Mouse (Mus musculus) hindbrain, embryonic 12.5 days (tissue): ENCODE measurements at regions not wholly inside any gene's neighbourhood (a gene's known extent, or its start where the extent isn't known, plus 50 kb on each side); places are given as distances from the start of the nearest gene placed in this dataset.

Experiments used
- ATAC-seq: fragments of 200-750 bp; cut with Nextera tagmentation; 2 replicates; pipeline ENCODE4 v1.8.0; 2017; ENCODE audit warnings: moderate TSS enrichment; ENCODE audit not compliant: low FRiP score
- H3K27ac ChIP-seq: fragments of 300-500 bp; sonication (generic); 2 replicates; pipeline ENCODE4 v1.5.1; 2016; ENCODE audit warnings: mild to moderate bottlenecking
- H3K27me3 ChIP-seq: fragments of 300-500 bp; sonication (generic); 2 replicates; pipeline ENCODE4 v1.6.1; 2016; ENCODE audit warnings: mild to moderate bottlenecking
- H3K36me3 ChIP-seq: fragments of 300-500 bp; sonication (generic); 2 replicates; pipeline ENCODE4 v1.6.1; 2016; ENCODE audit warnings: mild to moderate bottlenecking
- H3K4me1 ChIP-seq: fragments of 300-500 bp; sonication (generic); 2 replicates; pipeline ENCODE4 v1.6.1; 2016
- H3K4me2 ChIP-seq: fragments of 300-500 bp; sonication (generic); replicated peaks from 2 replicates; pipeline ENCODE4 v1.6.1; 2016; ENCODE audit warnings: mild to moderate bottlenecking
- H3K4me3 ChIP-seq: fragments of 300-500 bp; sonication (generic); 2 replicates; pipeline ENCODE4 v1.5.1; 2016; ENCODE audit warnings: mild to moderate bottlenecking
- H3K9ac ChIP-seq: fragments of 300-500 bp; sonication (generic); 2 replicates; pipeline ENCODE4 v1.6.1; 2016; ENCODE audit warnings: mild to moderate bottlenecking, moderate library complexity
- H3K9me3 ChIP-seq: fragments of 300-500 bp; sonication (generic); replicated peaks from 2 replicates; pipeline ENCODE4 v1.6.1; 2016; ENCODE audit warnings: mild to moderate bottlenecking
- WGBS: fragments of 180-500 bp; shearing (Covaris S2); methylation state at CpG from one replicate; pipeline ENCODE4 v1.1.7; 2016; 5-methylcytosine and 5-hydroxymethylcytosine counted together

- Histone ChIP-seq H3K36me3 (no peaks in the 10 kb centered on the region), H3K4me1 (peaks cover 6% of the 10 kb centered on the region), H3K4me3 (no peak overlapping the region), H3K27me3 (no peaks in the 10 kb centered on the region), H3K4me2 (no peak overlapping the region), H3K9me3 (no peaks in the 10 kb centered on the region), H3K9ac (no peak overlapping the region), H3K27ac (no peak overlapping the region)
- 72% methylated on average over 11 of the region's 11 CpGs for WGBS
- ATAC-seq, result no peak
These were observed 151.9 kb upstream of the Lmo4 start for GRCm38 (mm10) chr3:144356948-144357295.

- Histone ChIP-seq H3K27me3 (no peaks in the 10 kb centered on the region), H3K4me2 (no peak overlapping the region), H3K4me1 (peaks cover 6% of the 10 kb centered on the region), H3K4me3 (no peak overlapping the region), H3K27ac (no peak overlapping the region), H3K36me3 (no peaks in the 10 kb centered on the region), H3K9me3 (no peaks in the 10 kb centered on the region), H3K9ac (no peak overlapping the region)
- WGBS, result 71% methylated on average over 17 of the region's 17 CpGs
- no peak for ATAC-seq
These were observed 151.3 kb upstream of the Lmo4 start for GRCm38 (mm10) chr3:144356103-144356947.

GRCm38 (mm10) chr3:144352559-144352958 is 147.5 kb upstream of the Lmo4 start:
- H3K9ac ChIP-seq, result no peak overlapping the region
- 91% methylated on average over 4 of the region's 4 CpGs for WGBS

GRCm38 (mm10) chr3:144348431-144348830 is 143.4 kb upstream of the Lmo4 start:
- ATAC-seq, result no peak
- 76% methylated on average over 9 of the region's 9 CpGs for WGBS
- no peak overlapping the region for H3K27ac ChIP-seq
- H3K4me2 ChIP-seq, result no peak overlapping the region
- H3K4me3 ChIP-seq, result no peak overlapping the region
- no peaks in the 10 kb centered on the region for H3K36me3 ChIP-seq
- no peaks in the 10 kb centered on the region for H3K9me3 ChIP-seq
- no peaks in the 10 kb centered on the region for H3K27me3 ChIP-seq
- H3K4me1 ChIP-seq, result no peaks in the 10 kb centered on the region
- no peak overlapping the region for H3K9ac ChIP-seq

More at GRCm38 (mm10) chr3:144352559-144352958, 147.5 kb upstream of the Lmo4 start:
- no peaks in the 10 kb centered on the region for H3K9me3 ChIP-seq
- no peak for ATAC-seq
- H3K4me1 ChIP-seq, result peaks cover 2% of the 10 kb centered on the region; the same call in 1 of the 2 replicates
- H3K36me3 ChIP-seq, result no peaks in the 10 kb centered on the region
- no peak overlapping the region for H3K4me3 ChIP-seq
- H3K27ac ChIP-seq, result no peak overlapping the region
- no peaks in the 10 kb centered on the region for H3K27me3 ChIP-seq
- H3K4me2 ChIP-seq, result no peak overlapping the region

GRCm38 (mm10) chr3:144335237-144335636 is 130.2 kb upstream of the Lmo4 start:
- Histone ChIP-seq H3K27me3 (no peaks in the 10 kb centered on the region), H3K4me2 (no peak overlapping the region), H3K4me3 (no peak overlapping the region), H3K9ac (no peak overlapping the region), H3K9me3 (no peaks in the 10 kb centered on the region), H3K27ac (no peak overlapping the region), H3K36me3 (no peaks in the 10 kb centered on the region), H3K4me1 (peaks cover 10% of the 10 kb centered on the region)
- 64% methylated on average over 3 of the region's 3 CpGs for WGBS
- ATAC-seq, result peak; percentile 26; the same call in 1 of the 2 replicates

DNA sequence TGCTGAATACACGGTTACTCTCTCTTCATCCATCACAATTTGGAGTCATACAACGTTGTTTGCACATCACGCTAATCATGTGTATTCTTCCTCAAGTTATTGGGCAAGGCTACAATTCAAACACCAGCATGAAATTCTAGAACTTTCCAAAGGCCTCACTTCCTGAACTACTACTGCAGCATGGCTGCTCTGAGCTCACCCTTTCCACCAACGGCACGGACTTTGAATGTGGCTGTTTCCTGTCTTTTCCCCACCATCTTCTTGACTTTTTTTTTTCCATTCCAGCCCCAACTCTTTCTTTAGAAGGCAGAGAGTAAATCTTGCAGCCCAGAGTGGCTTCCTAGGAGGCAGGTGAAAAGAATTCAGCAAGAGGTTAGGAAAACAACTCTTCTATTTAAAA is 129.2 kb upstream of the Lmo4 start:
- H3K36me3 ChIP-seq, result no peaks in the 10 kb centered on the region
- H3K4me1 ChIP-seq, result peaks cover 10% of the 10 kb centered on the region
- 91% methylated on average over 5 of the region's 5 CpGs for WGBS
- no peak overlapping the region for H3K27ac ChIP-seq
- no peak overlapping the region for H3K4me2 ChIP-seq
- no peak for ATAC-seq
- H3K9me3 ChIP-seq, result no peaks in the 10 kb centered on the region
- no peaks in the 10 kb centered on the region for H3K27me3 ChIP-seq
- H3K4me3 ChIP-seq, result no peak overlapping the region
- H3K9ac ChIP-seq, result no peak overlapping the region

DNA sequence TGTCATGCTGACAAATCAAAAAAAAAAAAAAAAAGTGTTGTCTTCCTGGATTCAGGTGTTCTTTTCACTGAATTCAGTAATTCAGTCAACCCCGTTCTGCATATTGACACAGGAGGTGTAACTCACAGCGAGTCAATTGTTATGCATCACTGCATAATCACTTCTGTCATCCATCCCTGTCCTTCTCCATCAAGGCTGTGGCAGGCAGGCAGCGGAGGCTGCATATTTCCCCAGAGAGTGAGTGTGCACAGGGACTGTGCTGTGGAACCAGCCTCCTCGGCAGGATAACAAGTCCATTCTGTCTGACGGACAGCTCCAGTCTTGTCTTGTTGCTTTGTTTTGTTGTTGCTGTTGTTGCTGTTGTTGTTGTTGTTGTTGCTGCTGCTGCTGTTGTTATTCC is 127.3 kb upstream of the Lmo4 start:
- H3K4me2 ChIP-seq, result no peak overlapping the region
- H3K4me1 ChIP-seq, result peaks cover 10% of the 10 kb centered on the region
- ATAC-seq, result peak; percentile 86
- H3K27me3 ChIP-seq, result no peaks in the 10 kb centered on the region
- no peak overlapping the region for H3K9ac ChIP-seq
- H3K36me3 ChIP-seq, result no peaks in the 10 kb centered on the region
- H3K9me3 ChIP-seq, result no peaks in the 10 kb centered on the region
- WGBS, result 5% methylated on average over 5 of the region's 5 CpGs
- no peak overlapping the region for H3K4me3 ChIP-seq
- 0 out of 2 replicates have a peak overlapping the region, but pooled peaks have one; percentile 23 for H3K27ac ChIP-seq

DNA sequence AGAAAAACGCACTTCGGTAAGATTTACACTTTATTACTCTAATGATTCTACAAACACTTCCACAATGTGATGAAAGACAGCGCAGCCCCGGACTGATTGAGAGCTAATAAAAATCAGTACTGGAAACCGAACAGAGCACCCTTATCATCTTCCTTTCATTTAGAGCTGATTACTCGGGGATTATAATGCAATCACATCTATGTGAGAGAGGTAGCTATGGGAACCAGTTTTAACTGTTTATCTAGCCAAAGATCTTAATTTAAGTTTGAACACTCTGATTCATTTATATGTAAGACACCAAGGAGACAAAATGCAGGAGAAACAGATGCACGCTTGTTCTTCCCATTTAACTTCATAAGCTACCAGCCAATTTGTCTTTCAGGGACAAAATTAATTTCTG is 124.1 kb upstream of the Lmo4 start:
- no peak for ATAC-seq
- no peak overlapping the region for H3K4me3 ChIP-seq
- H3K36me3 ChIP-seq, result no peaks in the 10 kb centered on the region
- H3K9ac ChIP-seq, result no peak overlapping the region
- no peaks in the 10 kb centered on the region for H3K9me3 ChIP-seq
- no peak overlapping the region for H3K4me2 ChIP-seq
- H3K27ac ChIP-seq, result no peak overlapping the region
- peaks cover 10% of the 10 kb centered on the region for H3K4me1 ChIP-seq
- 88% methylated on average over 7 of the region's 7 CpGs for WGBS
- no peaks in the 10 kb centered on the region for H3K27me3 ChIP-seq

DNA sequence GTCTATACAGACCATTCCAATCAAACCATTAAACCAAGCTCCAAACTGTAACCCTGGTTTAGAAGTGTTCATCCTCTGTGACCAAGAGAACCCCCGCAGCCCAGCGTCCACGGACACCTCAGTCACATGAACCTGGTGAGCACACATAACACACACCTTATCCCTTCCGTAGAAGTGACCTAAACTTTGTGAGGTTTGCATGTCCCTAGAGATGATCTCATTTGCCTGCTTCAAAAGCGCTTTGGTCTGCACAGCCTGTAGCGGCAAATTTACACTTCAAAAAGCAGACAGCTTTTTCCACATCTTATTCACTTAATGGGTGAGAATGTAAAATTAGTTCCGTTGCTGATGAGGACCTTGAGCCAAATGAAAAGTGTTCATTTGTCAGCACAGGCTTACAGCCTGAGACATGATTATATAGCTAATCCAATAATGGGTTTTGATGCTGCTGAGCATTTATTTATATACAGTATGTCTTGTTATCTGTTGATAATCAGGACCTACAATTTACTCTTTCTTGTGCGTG is 122.3 kb upstream of the Lmo4 start:
- no peak for ATAC-seq
- Histone ChIP-seq H3K27me3 (no peaks in the 10 kb centered on the region), H3K36me3 (no peaks in the 10 kb centered on the region), H3K9me3 (no peaks in the 10 kb centered on the region), H3K4me2 (no peak overlapping the region), H3K27ac (no peak overlapping the region), H3K9ac (no peak overlapping the region), H3K4me1 (peaks cover under 1% of the 10 kb centered on the region), H3K4me3 (no peak overlapping the region)
- 91% methylated on average over 8 of the region's 8 CpGs for WGBS

DNA sequence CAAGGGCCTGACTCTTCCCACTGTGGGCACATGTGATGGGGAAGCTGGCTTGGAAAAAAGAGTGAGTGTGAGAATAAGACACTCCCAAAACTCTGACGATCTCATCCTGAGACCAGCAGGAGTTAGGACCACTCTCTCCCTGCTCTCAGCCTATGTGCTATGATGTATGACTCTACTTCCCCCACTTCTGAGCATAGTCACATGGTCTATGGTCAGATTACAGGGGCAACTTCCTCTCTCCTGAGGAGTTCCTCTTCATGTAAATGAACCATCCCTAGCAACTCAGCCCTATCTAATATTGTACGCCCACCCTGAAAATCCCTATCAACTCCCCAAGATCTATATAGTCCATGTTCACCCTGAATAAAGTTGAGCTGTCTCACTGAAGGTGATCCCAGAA is 120.0 kb upstream of the Lmo4 start:
- WGBS, result 92% methylated on average over 2 of the region's 2 CpGs
- Histone ChIP-seq H3K9ac (no peak overlapping the region), H3K27me3 (no peaks in the 10 kb centered on the region), H3K27ac (no peak overlapping the region), H3K36me3 (no peaks in the 10 kb centered on the region), H3K4me2 (no peak overlapping the region), H3K4me1 (no peaks in the 10 kb centered on the region), H3K4me3 (no peak overlapping the region), H3K9me3 (no peaks in the 10 kb centered on the region)
- no peak for ATAC-seq

GRCm38 (mm10) chr3:144323524-144323923 is 118.5 kb upstream of the Lmo4 start:
- no peaks in the 10 kb centered on the region for H3K27me3 ChIP-seq
- ATAC-seq, result no peak
- H3K9ac ChIP-seq, result no peak overlapping the region
- no peaks in the 10 kb centered on the region for H3K9me3 ChIP-seq
- H3K4me3 ChIP-seq, result no peak overlapping the region
- no peaks in the 10 kb centered on the region for H3K36me3 ChIP-seq
- H3K27ac ChIP-seq, result no peak overlapping the region
- WGBS, result 96% methylated on average over 3 of the region's 3 CpGs
- peaks cover 7% of the 10 kb centered on the region; the same call in 1 of the 2 replicates for H3K4me1 ChIP-seq
- no peak overlapping the region for H3K4me2 ChIP-seq

GRCm38 (mm10) chr3:144319468-144320205 is 114.6 kb upstream of the Lmo4 start:
- no peak for ATAC-seq
- WGBS, result 66% methylated on average over 11 of the region's 11 CpGs

More at GRCm38 (mm10) chr3:144319468-144320205, 114.6 kb upstream of the Lmo4 start:
- Histone ChIP-seq H3K4me2 (no peak overlapping the region; the same call in 1 of the 2 replicates), H3K4me3 (no peak overlapping the region), H3K36me3 (no peaks in the 10 kb centered on the region), H3K9ac (no peak overlapping the region), H3K27me3 (no peaks in the 10 kb centered on the region), H3K4me1 (peaks cover 8% of the 10 kb centered on the region; the same call in 1 of the 2 replicates), H3K9me3 (no peaks in the 10 kb centered on the region), H3K27ac (peak overlapping the region; percentile 67)
